Mouse (Mus musculus): ENCODE results near the gene H60b.

DNA sequence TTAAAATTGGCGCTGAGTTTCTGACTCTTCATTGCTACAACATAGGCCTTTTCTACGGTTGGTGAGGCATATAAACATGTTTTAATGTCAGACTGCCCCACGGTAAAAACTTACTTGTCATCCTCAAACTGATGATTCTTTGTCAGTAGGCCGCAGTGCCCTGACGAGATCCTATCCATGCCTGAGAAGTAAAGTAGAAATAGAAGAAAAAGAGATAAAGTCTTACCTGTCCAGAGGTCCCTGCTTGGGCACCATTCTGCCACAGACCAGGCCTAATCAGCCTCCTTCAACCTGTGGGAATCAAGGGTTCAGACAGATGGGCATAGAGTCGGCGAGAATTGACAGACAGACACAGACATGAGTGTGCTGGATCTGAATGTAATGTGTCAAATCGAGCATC, 106.7 kb downstream of the H60b start:
- TF ChIP-seq GATA1 (IDR thresholded peaks at IDR 0.05; ENCODE audit: low read length) (no peak), TAL1 (IDR thresholded peaks at IDR 0.05; ENCODE audit: low read length) (no peak)

All from erythroblast, embryonic 14.5 days (primary cell).